Mouse (Mus musculus) intestine, embryonic 14.5 days (tissue): ENCODE results near the gene Ikzf3. TPM values are rescaled to one million over a fixed set of nuclear protein-coding genes. Genes with fewer than 3 reads are reported as not detected.
A peak's percentile ranks its signal among the peaks of the same experiment; 100 is the strongest.

Experiments
- ATAC-seq: fragments of 200-750 bp; cut with Nextera tagmentation; replicated peaks from 2 replicates; pipeline ENCODE4 v1.8.0; 2017; ENCODE audit warnings: low read depth, moderate number of reproducible peaks, moderate TSS enrichment, moderate library complexity; ENCODE audit not compliant: low FRiP score, low TSS enrichment
- DNase-seq: peaks from one replicate; pipeline ENCODE4 v3.0.0-alpha.2; 2018; ENCODE audit warnings: low spot score
- H3K27ac ChIP-seq: fragments of 300-500 bp; sonication (generic); 2 replicates; pipeline ENCODE4 v1.5.1; 2014; ENCODE audit warnings: low read depth, mild to moderate bottlenecking, control low read depth
- H3K27me3 ChIP-seq: fragments of 300-500 bp; sonication (generic); replicated peaks from 2 replicates; pipeline ENCODE4 v1.6.1; 2014; ENCODE audit warnings: low read length, control low read depth; ENCODE audit not compliant: control insufficient read depth, insufficient read depth
- H3K36me3 ChIP-seq: fragments of 300-500 bp; sonication (generic); 2 replicates; pipeline ENCODE4 v1.6.1; 2014; ENCODE audit warnings: low read length, control low read depth; ENCODE audit not compliant: control insufficient read depth, insufficient read depth
- H3K4me1 ChIP-seq: fragments of 300-500 bp; sonication (generic); replicated peaks from 2 replicates; pipeline ENCODE4 v1.6.1; 2014; ENCODE audit warnings: low read length, control low read depth, mixed read lengths; ENCODE audit not compliant: control insufficient read depth, insufficient read depth
- H3K4me2 ChIP-seq: fragments of 300-500 bp; sonication (generic); 2 replicates; pipeline ENCODE4 v1.6.1; 2014; ENCODE audit warnings: low read length
- H3K4me3 ChIP-seq: fragments of 300-500 bp; sonication (generic); 2 replicates; pipeline ENCODE4 v1.5.1; 2014; ENCODE audit warnings: low read depth, low read length, control low read depth, mixed read lengths
- H3K9ac ChIP-seq: fragments of 300-500 bp; sonication (generic); 2 replicates; pipeline ENCODE4 v1.6.1; 2014; ENCODE audit warnings: mild to moderate bottlenecking, low read length
- H3K9me3 ChIP-seq: fragments of 300-500 bp; sonication (generic); 2 replicates; pipeline ENCODE4 v1.6.1; 2016; ENCODE audit warnings: low read length, control low read depth; ENCODE audit not compliant: control insufficient read depth
- WGBS: fragments of 180-500 bp; shearing (Covaris S2); extraction: QIAGEN DNeasy Blood & Tissue Kit; methylation state at CpG from one replicate; pipeline ENCODE4 v1.1.7; 2014; 5-methylcytosine and 5-hydroxymethylcytosine counted together
- polyA plus RNA-seq: library from polyadenylated mRNA; unstranded; fragments of >200 nt; fragmentation: Nextera tagmentation; extraction: Ambion mirVana; gene quantifications from 2 replicates; pipeline ENCODE4 v1.2.1, GENCODE M21; 2014

Ikzf3 gene
- polyA plus RNA-seq, 1 experiment from 2014 or later = 0.19 TPM

DNA sequence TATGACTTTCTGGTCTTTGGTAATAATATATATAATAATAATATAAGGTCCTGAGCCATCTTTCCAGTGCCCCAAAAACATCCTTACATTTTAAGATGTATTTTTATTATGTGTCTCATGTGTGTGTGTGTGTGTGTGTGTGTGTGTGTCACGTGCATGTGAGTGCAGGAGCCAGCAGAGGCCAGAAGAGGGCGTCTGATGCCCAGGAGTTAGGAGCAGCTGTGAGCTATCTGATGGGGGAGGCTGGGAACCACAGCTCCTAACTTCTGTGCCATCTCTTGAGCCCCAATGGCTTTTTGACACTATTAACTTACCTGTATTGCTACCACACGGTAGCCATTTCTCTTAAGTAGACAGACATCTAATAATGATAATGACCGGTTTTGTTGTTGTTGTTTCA is 8.1 kb upstream of the Ikzf3 start:
- H3K27ac ChIP-seq = no peak overlapping the region
- no peak for ATAC-seq
- WGBS = 92% methylated on average over 4 of the region's 4 CpGs
- no peak overlapping the region for H3K4me3 ChIP-seq
- no peak overlapping the region for H3K4me2 ChIP-seq
- peaks cover 5% of the 10 kb centered on the region; the same call in 1 of the 2 replicates for H3K4me1 ChIP-seq
- 0 out of 2 replicates have a peak, but pooled peaks cover 2% of the 10 kb centered on the region for H3K9me3 ChIP-seq
- H3K36me3 ChIP-seq = no peaks in the 10 kb centered on the region
- H3K9ac ChIP-seq = no peak overlapping the region
- peaks cover 12% of the 10 kb centered on the region for H3K27me3 ChIP-seq
- no peak for DNase-seq

DNA sequence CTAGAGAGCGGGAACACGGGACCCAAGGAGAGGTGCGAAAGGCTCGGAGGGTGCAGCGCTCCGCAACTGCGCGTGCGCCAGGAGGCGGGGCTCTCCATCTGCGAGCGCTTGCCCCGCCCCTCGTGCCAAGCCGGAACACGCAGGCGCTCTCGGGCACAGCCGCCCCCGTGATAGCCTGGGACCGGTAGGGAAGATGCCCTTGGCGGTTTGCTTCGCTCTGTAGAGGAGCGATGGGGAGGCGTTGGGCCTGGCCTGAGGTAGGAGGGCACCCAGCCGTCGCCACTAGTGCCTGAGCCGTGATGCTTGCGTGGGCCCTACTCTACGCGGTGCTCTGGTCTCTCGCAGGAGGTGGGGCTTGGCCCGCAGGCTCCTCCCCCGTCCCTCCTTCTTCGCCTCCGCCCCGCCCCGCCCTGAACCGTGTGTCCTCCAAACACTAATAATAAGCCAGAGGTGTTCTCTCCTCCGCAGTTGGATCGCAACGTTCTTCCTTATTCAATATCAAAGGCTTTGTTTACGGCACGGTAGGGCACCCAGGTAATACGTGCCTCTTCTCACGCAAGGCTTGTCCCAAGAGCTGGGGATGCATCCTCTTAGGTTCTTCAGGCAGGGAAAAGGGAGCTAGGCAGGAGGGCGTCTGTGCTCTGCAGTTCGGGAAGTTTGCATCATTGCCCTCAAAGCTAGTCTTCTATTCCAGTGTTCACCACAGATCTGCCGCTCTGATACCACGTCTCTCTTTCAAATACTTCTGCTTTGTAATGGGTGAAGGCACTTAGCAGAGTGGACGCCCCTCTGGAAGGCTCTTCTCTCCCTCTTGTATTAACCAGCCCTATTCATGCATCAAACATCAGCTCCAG is 5.4 kb upstream of the Ikzf3 start, which contains the start of gene Zpbp2:
TSS of gene Zpbp2 (plus strand) at position 123 of the 854 bp plus-strand sequence.
- peak within 1 kb of the TSS; percentile 55 for H3K9ac ChIP-seq
- no peaks in the 10 kb centered on the region for H3K36me3 ChIP-seq
- 0 out of 2 replicates have a peak, but pooled peaks cover 2% of the 10 kb centered on the region for H3K9me3 ChIP-seq
- H3K27me3 ChIP-seq = peaks cover 40% of the 10 kb centered on the region
- H3K27ac ChIP-seq = peak within 1 kb of the TSS; percentile 57; the same call in 1 of the 2 replicates
- peaks cover 5% of the 10 kb centered on the region; the same call in 1 of the 2 replicates for H3K4me1 ChIP-seq
- peak within 1 kb of the TSS; percentile 73 for H3K4me2 ChIP-seq
- ATAC-seq (peak; percentile 98), DNase-seq (peak; percentile 98)
- under 1% methylated on average over 47 of the region's 51 CpGs for WGBS
- H3K4me3 ChIP-seq = peak within 1 kb of the TSS; percentile 83

DNA sequence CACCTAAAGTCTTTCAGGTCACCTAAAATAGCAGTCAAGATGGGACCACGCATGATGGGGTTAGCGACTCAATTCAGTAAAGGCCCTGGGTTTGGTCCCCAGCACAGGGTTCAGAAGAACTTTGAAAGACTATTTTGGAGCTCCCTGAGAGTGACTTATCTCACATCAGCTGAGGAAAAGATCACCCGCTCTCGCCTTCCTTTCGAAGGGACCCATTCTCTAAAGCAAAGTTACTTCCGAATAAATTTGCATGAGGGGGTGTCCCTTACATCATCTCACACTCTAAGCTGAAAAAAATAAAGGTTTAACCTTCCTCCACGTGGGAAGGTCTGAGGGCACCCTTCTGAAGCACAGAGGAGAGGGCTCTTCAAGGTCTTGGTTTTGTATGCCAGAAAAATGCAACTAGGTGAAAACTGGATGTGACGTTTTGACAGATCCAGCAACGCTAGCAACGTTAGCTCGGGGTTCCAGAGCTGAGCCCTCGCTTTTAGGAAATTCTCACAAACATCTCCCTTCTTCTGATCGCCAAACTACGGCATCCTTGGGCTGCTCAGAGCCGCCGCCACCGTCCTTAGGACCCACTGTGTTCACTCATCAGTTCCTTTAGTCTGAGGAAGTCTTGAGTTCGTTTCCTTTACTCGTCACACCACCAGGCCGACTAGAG is 4.6 kb upstream of the Ikzf3 start:
- Histone ChIP-seq H3K4me1 (peaks cover 9% of the 10 kb centered on the region; the same call in 1 of the 2 replicates), H3K36me3 (no peaks in the 10 kb centered on the region), H3K9ac (peak overlapping the region; percentile 55; the same call in 1 of the 2 replicates), H3K27ac (no peak overlapping the region), H3K4me3 (peak overlapping the region; percentile 83), H3K4me2 (peak overlapping the region; percentile 73), H3K27me3 (peaks cover 47% of the 10 kb centered on the region), H3K9me3 (0 out of 2 replicates have a peak, but pooled peaks cover 2% of the 10 kb centered on the region)
- DNase-seq (no peak), ATAC-seq (no peak)
- WGBS = 18% methylated on average over 20 of the region's 20 CpGs

DNA sequence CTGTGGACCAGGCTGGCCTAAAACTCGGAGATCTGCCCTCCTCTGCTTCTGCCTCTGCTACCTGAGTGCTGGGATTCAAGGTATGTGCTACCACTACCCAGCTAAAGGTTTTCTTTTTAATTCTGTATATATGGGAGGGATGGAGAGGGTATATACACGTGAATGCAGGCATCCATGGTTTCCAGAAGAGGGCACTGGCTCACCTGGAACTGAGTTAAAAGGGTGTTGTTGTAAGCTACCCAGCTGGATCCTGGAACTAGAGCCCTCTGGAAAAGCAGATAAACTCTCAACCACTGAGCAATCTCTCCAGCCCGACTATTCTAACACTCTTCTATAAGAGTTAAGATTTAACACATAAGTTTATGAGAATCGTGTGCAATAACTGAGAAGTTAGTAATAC is 3.5 kb upstream of the Ikzf3 start:
- H3K27ac ChIP-seq = no peak overlapping the region
- DNase-seq (no peak), ATAC-seq (no peak)
- no peaks in the 10 kb centered on the region for H3K36me3 ChIP-seq
- H3K9me3 ChIP-seq = 0 out of 2 replicates have a peak, but pooled peaks cover 2% of the 10 kb centered on the region
- H3K4me2 ChIP-seq = no peak overlapping the region
- H3K4me1 ChIP-seq = peaks cover 11% of the 10 kb centered on the region; the same call in 1 of the 2 replicates
- H3K4me3 ChIP-seq = no peak overlapping the region
- no peak overlapping the region for H3K9ac ChIP-seq
- 78% methylated on average over 4 of the region's 4 CpGs for whole genome bisulfite sequencing
- peaks cover 57% of the 10 kb centered on the region for H3K27me3 ChIP-seq

DNA sequence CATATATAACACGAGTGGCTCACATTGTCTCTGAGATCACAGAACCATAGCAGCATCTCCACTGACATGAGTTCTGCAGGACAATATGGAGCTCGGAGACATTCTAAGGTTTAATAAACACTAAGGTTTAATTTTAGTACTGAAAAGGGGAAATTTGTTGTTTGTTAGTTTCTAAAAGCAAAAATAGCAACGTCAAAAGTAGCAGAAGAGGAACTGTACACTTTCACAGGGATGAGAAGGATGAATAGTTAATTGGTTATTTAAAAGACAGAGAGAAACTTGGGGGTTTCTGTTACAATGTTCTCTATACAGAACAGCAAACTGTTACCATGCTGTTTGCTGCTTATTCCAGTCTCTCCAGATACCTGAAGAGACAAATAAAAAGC is 1.5 kb upstream of the Ikzf3 start:
- H3K27me3 ChIP-seq = peaks cover 69% of the 10 kb centered on the region
- H3K4me1 ChIP-seq = peaks cover 11% of the 10 kb centered on the region; the same call in 1 of the 2 replicates
- H3K4me3 ChIP-seq = no peak overlapping the region
- WGBS = 69% methylated on average over 3 of the region's 3 CpGs
- no peaks in the 10 kb centered on the region for H3K9me3 ChIP-seq
- no peak for DNase-seq
- H3K27ac ChIP-seq = no peak overlapping the region
- H3K4me2 ChIP-seq = no peak overlapping the region
- no peak overlapping the region for H3K9ac ChIP-seq
- ATAC-seq = no peak
- no peaks in the 10 kb centered on the region for H3K36me3 ChIP-seq

DNA sequence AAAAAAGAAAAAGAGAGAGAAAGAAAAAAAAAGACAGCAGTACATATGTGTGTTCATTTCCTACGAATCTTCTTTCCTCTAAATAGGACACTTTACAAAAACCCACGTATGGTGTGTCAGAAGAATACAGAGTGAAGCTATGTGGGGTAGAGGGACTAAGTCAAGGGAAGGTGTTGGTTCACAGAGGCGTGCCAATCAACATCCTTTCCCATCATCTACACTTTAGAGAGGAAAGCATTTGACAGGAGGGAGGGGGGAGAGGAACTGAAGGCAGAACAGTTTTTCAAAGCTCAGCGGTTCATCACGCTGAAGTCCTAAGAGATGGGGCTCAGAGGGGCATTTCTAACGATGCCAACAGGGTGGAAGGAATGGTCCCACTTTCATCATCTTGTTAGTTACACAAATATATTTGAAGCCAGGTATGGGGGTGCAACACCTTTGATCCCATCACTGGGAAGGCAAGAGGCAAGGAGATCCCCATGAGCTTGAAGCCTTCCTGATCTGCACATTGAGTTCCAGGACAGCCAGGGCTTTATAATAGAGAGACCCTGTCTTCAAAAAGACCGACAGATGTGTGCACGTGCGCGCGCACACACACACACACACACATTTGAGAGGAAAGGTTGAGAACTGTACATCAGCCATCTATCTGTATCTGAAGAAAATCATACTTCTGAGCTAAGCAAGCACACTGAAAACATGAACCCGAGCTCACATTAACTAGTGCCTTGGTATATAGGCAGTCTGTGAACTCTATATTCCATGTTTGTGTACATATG is 887 bp upstream of the Ikzf3 start:
- Histone ChIP-seq H3K4me1 (peaks cover 11% of the 10 kb centered on the region; the same call in 1 of the 2 replicates), H3K36me3 (no peaks in the 10 kb centered on the region), H3K4me3 (no peak overlapping the region), H3K9ac (no peak overlapping the region), H3K27ac (no peak overlapping the region), H3K4me2 (no peak overlapping the region), H3K9me3 (no peaks in the 10 kb centered on the region), H3K27me3 (peaks cover 72% of the 10 kb centered on the region)
- DNase-seq (no peak), ATAC-seq (no peak)
- 41% methylated on average over 12 of the region's 12 CpGs for WGBS

DNA sequence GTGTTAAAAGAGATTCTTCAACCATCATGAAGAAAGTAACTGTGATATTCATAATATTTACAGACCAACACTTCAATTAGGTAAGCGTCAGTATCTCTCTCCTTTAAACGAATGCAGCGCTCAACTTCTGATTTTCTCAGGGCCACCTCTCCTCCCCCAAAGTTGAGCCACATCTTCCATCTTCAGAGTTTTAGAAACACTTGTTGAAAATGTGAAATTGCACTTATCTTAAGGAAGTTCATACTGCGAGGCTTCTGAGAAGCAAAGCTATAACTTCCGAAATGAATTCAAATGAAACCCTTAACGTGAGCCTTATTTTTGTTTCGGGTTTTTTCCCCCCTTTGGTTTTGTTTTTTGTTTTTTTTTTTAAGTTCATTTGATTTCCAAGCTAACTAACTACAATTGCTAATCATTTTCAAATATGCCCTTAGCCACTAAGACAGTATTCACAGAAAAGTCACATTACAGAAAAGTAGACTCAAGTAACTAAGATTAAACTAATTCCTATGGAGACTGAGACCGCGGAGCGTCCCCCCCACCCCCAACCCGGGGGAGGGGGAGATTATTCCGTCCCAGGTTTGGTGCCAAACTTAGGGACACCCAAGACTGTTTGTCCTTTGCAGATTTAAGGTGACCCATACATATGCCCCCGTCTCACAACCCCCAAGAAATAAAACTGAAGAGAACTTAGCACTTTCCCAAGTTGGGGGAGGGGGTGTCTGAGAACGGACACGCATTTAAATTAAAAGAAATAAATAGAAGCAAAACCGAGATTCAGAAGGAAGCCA is 747 bp downstream of the Ikzf3 start:
- peak overlapping the region; percentile 18; the same call in 1 of the 2 replicates for H3K9ac ChIP-seq
- H3K4me3 ChIP-seq = peak overlapping the region; percentile 42
- H3K27me3 ChIP-seq = peaks cover 67% of the 10 kb centered on the region
- peaks cover 6% of the 10 kb centered on the region; the same call in 1 of the 2 replicates for H3K4me1 ChIP-seq
- WGBS = 4% methylated on average over 16 of the region's 16 CpGs
- DNase-seq (peak; percentile 75), ATAC-seq (no peak)
- no peaks in the 10 kb centered on the region for H3K36me3 ChIP-seq
- H3K27ac ChIP-seq = no peak overlapping the region
- H3K4me2 ChIP-seq = peak overlapping the region; percentile 73
- peaks cover 2% of the 10 kb centered on the region; the same call in 1 of the 2 replicates for H3K9me3 ChIP-seq
